Mouse (Mus musculus) ES-E14 (cell line): Measurements from ENCODE around the gene Padi6. TPM values are rescaled to one million over a fixed set of nuclear protein-coding genes. Genes with fewer than 3 reads are reported as not detected.

Experiments
- DNase-seq: peaks from one replicate; pipeline ENCODE4 v3.0.0-alpha.2; 2013; ENCODE audit warnings: low read depth, low spot score
- H3K27ac ChIP-seq: 2 replicates; pipeline ENCODE4 v1.5.1; 2012; ENCODE audit warnings: low read depth, mild to moderate bottlenecking, low read length, moderate library complexity, mixed read lengths; ENCODE audit not compliant: poor library complexity, insufficient read depth, severe bottlenecking
- H3K36me3 ChIP-seq: 2 replicates; pipeline ENCODE4 v1.6.1; 2012; ENCODE audit warnings: mild to moderate bottlenecking, low read length, moderate library complexity, mixed read lengths; ENCODE audit not compliant: control insufficient read depth, poor library complexity, insufficient read depth, severe bottlenecking
- H3K4me1 ChIP-seq, 2 experiments: fragments of 150-350 bp in 1 of 2; sonication (generic) in 1 of 2; 2 replicates each; pipeline ENCODE4 v1.6.1; 2012; ENCODE audit warnings: low read length in 2 of 2, mild to moderate bottlenecking in 1 of 2, mixed read lengths in 1 of 2; ENCODE audit not compliant: control insufficient read depth in 2 of 2, insufficient read depth in 2 of 2, poor library complexity in 1 of 2
- H3K4me3 ChIP-seq, 2 experiments: fragments of 150-350 bp in 1 of 2; sonication (generic) in 1 of 2; 2 replicates each; pipeline ENCODE4 v1.5.1; 2012; ENCODE audit warnings: low read length in 2 of 2, low read depth in 1 of 2, mild to moderate bottlenecking in 1 of 2, mixed read lengths in 1 of 2; ENCODE audit not compliant: insufficient read depth in 1 of 2, poor library complexity in 1 of 2, severe bottlenecking in 1 of 2
- H3K9ac ChIP-seq: 2 replicates; pipeline ENCODE4 v1.6.1; 2012; ENCODE audit warnings: low read depth, mild to moderate bottlenecking, low read length, mixed read lengths; ENCODE audit not compliant: poor library complexity, insufficient read depth, severe bottlenecking
- H3K9me3 ChIP-seq: fragments of 150-350 bp; sonication (generic); 2 replicates; pipeline ENCODE4 v1.6.1; 2012; ENCODE audit warnings: low read depth, mild to moderate bottlenecking, low read length; ENCODE audit not compliant: control insufficient read depth, insufficient read depth
- CHD2 ChIP-seq: IDR thresholded peaks from 2 replicates; pipeline ENCODE4 v1.6.1; 2014; ENCODE audit warnings: mild to moderate bottlenecking, low read depth, low read length, inconsistent platforms
- HCFC1 ChIP-seq: IDR thresholded peaks from 2 replicates; pipeline ENCODE4 v1.6.1; 2012; ENCODE audit warnings: low read length, inconsistent platforms, borderline replicate concordance; ENCODE audit not compliant: insufficient read depth
- MAFK ChIP-seq: IDR thresholded peaks from 2 replicates; pipeline ENCODE4 v1.6.1; 2014; ENCODE audit warnings: mild to moderate bottlenecking, low read depth, low read length, inconsistent platforms; ENCODE audit not compliant: insufficient read depth
- ZC3H11A ChIP-seq: IDR thresholded peaks from 2 replicates; pipeline ENCODE4 v1.6.1; 2012; ENCODE audit warnings: low read depth, mild to moderate bottlenecking, inconsistent platforms, low read length, borderline replicate concordance
- ZNF384 ChIP-seq: IDR thresholded peaks from 2 replicates; pipeline ENCODE4 v1.6.1; 2012; ENCODE audit warnings: low read depth, low read length, inconsistent platforms
- in situ Hi-C, 2 experiments: fragments of 600-800 bp; cut with MboI; formaldehyde crosslinking; loops; one replicate each; pipeline ENCODE4 v1.15.1; 2025; ENCODE audit warnings: low sequenced_read_pairs in 2 of 2, inconsistent platforms in 1 of 2; ENCODE audit not compliant: unreplicated experiment in 2 of 2
- total RNA-seq: library from RNA; depleted of rRNA; stranded (reverse); fragments of 300-350 nt; gene quantifications from 2 replicates; pipeline ENCODE4 v1.2.3, GENCODE M21; 2012

Padi6 gene
- total RNA-seq, 1 experiment = 0.09 TPM

GRCm38 (mm10) chr4:140723801-140724200 lies 18.6 kb downstream of the Padi6 start:
- in situ Hi-C loops = no loop called here

GRCm38 (mm10) chr4:140723192-140723591 lies 19.3 kb downstream of the Padi6 start:
- TF ChIP-seq ZC3H11A (no peak), CHD2 (no peak), ZNF384 (no peak), HCFC1 (no peak), MAFK (no peak)
- no peak overlapping the region for H3K27ac ChIP-seq
- peaks cover 47% of the 10 kb centered on the region for H3K36me3 ChIP-seq
- H3K9ac ChIP-seq = no peak overlapping the region
- in situ Hi-C loops = no loop called here
- no peak for DNase-seq
- peaks cover 0 to 16% of the 10 kb centered on the region in 2 experiments; a peak in 2 of 4 replicates for H3K4me1 ChIP-seq
- H3K9me3 ChIP-seq = no peaks in the 10 kb centered on the region
- no peak overlapping the region for H3K4me3 ChIP-seq

More at GRCm38 (mm10) chr4:140723801-140724200, 18.6 kb downstream of the Padi6 start:
- peaks cover 41% of the 10 kb centered on the region for H3K36me3 ChIP-seq
- H3K9ac ChIP-seq = no peak overlapping the region
- TF ChIP-seq ZNF384 (no peak), HCFC1 (no peak), MAFK (no peak), CHD2 (no peak), ZC3H11A (no peak)
- no peak overlapping the region for H3K4me3 ChIP-seq
- peaks cover 0 to 14% of the 10 kb centered on the region in 2 experiments; a peak in 2 of 4 replicates for H3K4me1 ChIP-seq
- H3K9me3 ChIP-seq = no peaks in the 10 kb centered on the region
- peak; percentile 50 for DNase-seq
- no peak overlapping the region for H3K27ac ChIP-seq

- DNase-seq = no peak
Observed at GRCm38 (mm10) chr4:140722710-140723109, 19.7 kb downstream of the Padi6 start.

GRCm38 (mm10) chr4:140721968-140722490 lies 20.4 kb downstream of the Padi6 start:
- no peak overlapping the region for H3K9ac ChIP-seq
- peaks cover 0 to 19% of the 10 kb centered on the region in 2 experiments; a peak in 2 of 4 replicates for H3K4me1 ChIP-seq
- peaks cover 56% of the 10 kb centered on the region for H3K36me3 ChIP-seq
- no peak overlapping the region for H3K27ac ChIP-seq
- DNase-seq = no peak
- H3K4me3 ChIP-seq = no peak overlapping the region
- no peaks in the 10 kb centered on the region for H3K9me3 ChIP-seq
- TF ChIP-seq MAFK = no peak
- TF ChIP-seq CHD2 = no peak
- no peak for TF ChIP-seq HCFC1
- TF ChIP-seq ZC3H11A = no peak
- TF ChIP-seq ZNF384 = no peak
- in situ Hi-C loops = no loop called here

More at GRCm38 (mm10) chr4:140722710-140723109, 19.7 kb downstream of the Padi6 start:
- Histone ChIP-seq H3K9me3 (no peaks in the 10 kb centered on the region), H3K9ac (no peak overlapping the region), H3K4me3 (no peak overlapping the region), H3K4me1 (peaks cover 0 to 19% of the 10 kb centered on the region in 2 experiments; a peak in 2 of 4 replicates), H3K36me3 (peaks cover 51% of the 10 kb centered on the region), H3K27ac (no peak overlapping the region)
- in situ Hi-C loops = no loop called here
- no peak for TF ChIP-seq HCFC1
- TF ChIP-seq ZC3H11A = no peak
- TF ChIP-seq ZNF384 = no peak
- TF ChIP-seq MAFK = no peak
- no peak for TF ChIP-seq CHD2

GRCm38 (mm10) chr4:140720091-140720490 lies 22.4 kb downstream of the Padi6 start:
- Histone ChIP-seq H3K9me3 (no peaks in the 10 kb centered on the region), H3K4me3 (no peak overlapping the region), H3K27ac (no peak overlapping the region), H3K9ac (no peak overlapping the region), H3K4me1 (peaks cover 2 to 21% of the 10 kb centered on the region in 2 experiments; a peak in 3 of 4 replicates), H3K36me3 (peaks cover 75% of the 10 kb centered on the region)
- in situ Hi-C loops = no loop called here
- DNase-seq = no peak
- TF ChIP-seq ZC3H11A (no peak), ZNF384 (no peak), CHD2 (no peak), MAFK (no peak), HCFC1 (no peak)
